Comparison of ENCODE assay signal across 12 mouse cellular contexts in the genomic region with DNA sequence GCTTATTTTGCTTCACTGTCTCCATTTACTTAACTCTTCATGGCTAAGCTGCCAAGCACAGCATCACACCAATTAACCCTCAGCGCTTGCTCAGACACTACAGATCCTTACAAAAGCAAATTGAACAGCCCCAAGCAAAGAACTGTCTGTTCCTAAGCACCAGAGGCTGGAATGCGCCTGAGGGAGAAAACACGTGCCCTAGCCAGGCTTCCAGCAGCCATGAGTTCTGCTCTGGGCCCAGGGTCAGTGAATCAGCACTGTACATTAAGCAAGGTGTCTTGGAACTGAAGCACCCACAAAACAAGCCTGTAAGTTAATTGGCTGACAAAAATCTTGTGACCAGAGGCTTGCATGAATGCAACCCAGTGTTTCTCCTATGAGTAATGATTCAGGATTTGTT. TPM values are rescaled to one million over a fixed set of nuclear protein-coding genes. Genes with fewer than 3 reads are reported as not detected.
DNase-seq lines count a peak whose midpoint lies in the region; ATAC-seq and TF ChIP-seq lines count a peak whose summit lies in the region.
"Had no signal": no experiment of that assay in that cellular context is flagged by ENCODE, and none has a peak within 500 bp of the region (broad histone marks: within the 10 kb centered on the region; RNA-seq: fewer than 3 reads in every experiment).

No protein-coding gene starts in this region.

- H3K9ac ChIP-seq in neural tube, embryonic 11.5 days (ENCODE audit: low read length), result no peak overlapping the region
- no peak overlapping the region for H3K9ac ChIP-seq in neural tube, embryonic 15.5 days (replicated peaks)
- no peak overlapping the region for H3K9ac ChIP-seq in hindbrain, embryonic 16.5 days (ENCODE audit: low read depth, low read length)
- H3K9ac ChIP-seq in intestine, postnatal 0 days (ENCODE audit: low read depth, low read length), result no peak overlapping the region

- no peak overlapping the region for H3K4me2 ChIP-seq in neural tube, embryonic 11.5 days (ENCODE audit: low read depth)
- no peak overlapping the region for H3K4me2 ChIP-seq in neural tube, embryonic 15.5 days
- no peak overlapping the region for H3K4me2 ChIP-seq in hindbrain, embryonic 16.5 days (ENCODE audit: low read length)
- no peak overlapping the region for H3K4me2 ChIP-seq in intestine, postnatal 0 days (replicated peaks; ENCODE audit: low read depth)

- no peak overlapping the region for H3K4me3 ChIP-seq in neural tube, embryonic 11.5 days (ENCODE audit: low read depth, low read length)
- no peak overlapping the region for H3K4me3 ChIP-seq in neural tube, embryonic 15.5 days (replicated peaks)
- H3K4me3 ChIP-seq in hindbrain, embryonic 16.5 days (ENCODE audit: low read length), result no peak overlapping the region
- H3K4me3 ChIP-seq in intestine, postnatal 0 days (ENCODE audit: low read depth, low read length), result no peak overlapping the region

- 0 out of 2 replicates have a peak, but pooled peaks cover 3% of the 10 kb centered on the region for H3K4me1 ChIP-seq in neural tube, embryonic 11.5 days (ENCODE audit: control insufficient read depth, insufficient read depth, low read length)
- peaks cover 11% of the 10 kb centered on the region for H3K4me1 ChIP-seq in neural tube, embryonic 15.5 days
- no peaks in the 10 kb centered on the region; the same call in 1 of the 2 replicates for H3K4me1 ChIP-seq in hindbrain, embryonic 16.5 days (ENCODE audit: control insufficient read depth, insufficient read depth, low read depth, low read length)
- H3K4me1 ChIP-seq in intestine, postnatal 0 days (replicated peaks; ENCODE audit: control insufficient read depth, insufficient read depth, low read length), result 0 out of 2 replicates have a peak, but pooled peaks cover 4% of the 10 kb centered on the region

- no peak overlapping the region for H3K27ac ChIP-seq in neural tube, embryonic 11.5 days (ENCODE audit: low read depth, low read length)
- H3K27ac ChIP-seq in neural tube, embryonic 15.5 days (replicated peaks), result no peak overlapping the region
- no peak overlapping the region for H3K27ac ChIP-seq in hindbrain, embryonic 16.5 days (ENCODE audit: low read depth, low read length)
- H3K27ac ChIP-seq in intestine, postnatal 0 days (ENCODE audit: low read depth, low read length), result no peak overlapping the region

- no peaks in the 10 kb centered on the region for H3K9me3 ChIP-seq in neural tube, embryonic 11.5 days (ENCODE audit: control insufficient read depth, low read length)
- no peaks in the 10 kb centered on the region for H3K9me3 ChIP-seq in neural tube, embryonic 15.5 days (replicated peaks)
- no peaks in the 10 kb centered on the region for H3K9me3 ChIP-seq in hindbrain, embryonic 16.5 days (ENCODE audit: control insufficient read depth, low read length)
- no peaks in the 10 kb centered on the region for H3K9me3 ChIP-seq in intestine, postnatal 0 days (ENCODE audit: control insufficient read depth)

- 15% methylated on average over 3 of the region's 3 CpGs for WGBS in neural tube, embryonic 11.5 days
- 15% methylated on average over 3 of the region's 3 CpGs for whole genome bisulfite sequencing in neural tube, embryonic 15.5 days
- WGBS in hindbrain, embryonic 16.5 days, result 21% methylated on average over 3 of the region's 3 CpGs
- WGBS in intestine, postnatal 0 days, result 75% methylated on average over 3 of the region's 3 CpGs

- no peaks in the 10 kb centered on the region for H3K36me3 ChIP-seq in neural tube, embryonic 11.5 days (ENCODE audit: control insufficient read depth, insufficient read depth, low read length)
- H3K36me3 ChIP-seq in neural tube, embryonic 15.5 days, result no peaks in the 10 kb centered on the region
- no peaks in the 10 kb centered on the region for H3K36me3 ChIP-seq in hindbrain, embryonic 16.5 days (ENCODE audit: control insufficient read depth, insufficient read depth, low read length)
- H3K36me3 ChIP-seq in intestine, postnatal 0 days (ENCODE audit: control insufficient read depth, insufficient read depth), result no peaks in the 10 kb centered on the region

- no peak for TF ChIP-seq CTCF in intestine, postnatal 0 days (IDR thresholded peaks at IDR 0.05; ENCODE audit: low read depth)

- peak; percentile 67; the same call in 1 of the 2 replicates for ATAC-seq in neural tube, embryonic 11.5 days (ENCODE audit: insufficient read depth, low FRiP score, low TSS enrichment)
- no peak for ATAC-seq in neural tube, embryonic 15.5 days (ENCODE audit: low FRiP score)
- ATAC-seq in hindbrain, embryonic 16.5 days, result peak; percentile 83
- ATAC-seq in activated CD4-positive, CD25-positive, alpha-beta regulatory T cell, adult 4 months, result no peak
- no peak for ATAC-seq in intestine, postnatal 0 days

- peak; percentile 58 for DNase-seq in neural tube, embryonic 11.5 days (ENCODE audit: low spot score)
- peak; percentile 90 for DNase-seq in fibroblast of lung, adult 2 months (ENCODE audit: low read depth)
- no peak for DNase-seq in gastrocnemius, postnatal 10 days
- no peak for DNase-seq in heart, adult 11 months
- DNase-seq: cerebellum, postnatal 25 days; kidney, adult 11 months; layer of hippocampus, adult 9-11 months; lung, postnatal 10 days had no signal

- H3K27me3 ChIP-seq in neural tube, embryonic 11.5 days (ENCODE audit: control insufficient read depth, insufficient read depth, low read length), result no peaks in the 10 kb centered on the region
- peaks cover 5% of the 10 kb centered on the region; the same call in 1 of the 2 replicates for H3K27me3 ChIP-seq in neural tube, embryonic 15.5 days (replicated peaks)
- no peaks in the 10 kb centered on the region for H3K27me3 ChIP-seq in hindbrain, embryonic 16.5 days (replicated peaks; ENCODE audit: control insufficient read depth, insufficient read depth, low read length)
- H3K27me3 ChIP-seq in intestine, postnatal 0 days (replicated peaks; ENCODE audit: control insufficient read depth, insufficient read depth, low read length), result no peaks in the 10 kb centered on the region

RNA-seq across cellular contexts. Expression of a gene that starts 18.5 kb away (rescaled TPM):
- 1.9 TPM in 2 replicates for polyA plus RNA-seq in neural tube, embryonic 11.5 days (2014; fragmentation: Nextera tagmentation; extraction: Ambion mirVana)
- 0.89 and 0.93 TPM in 2 replicates for polyA plus RNA-seq in neural tube, embryonic 15.5 days (2015; fragmentation: Nextera tagmentation; extraction: Ambion mirVana)
- polyA plus RNA-seq in hindbrain, embryonic 16.5 days (2015; fragmentation: Nextera tagmentation; extraction: Ambion mirVana), result 0.81 and 1.5 TPM in 2 replicates
- total RNA-seq in gastrocnemius, postnatal 10 days (2021), result 10 to 100 TPM; 13.2 to 14.5 TPM
- polyA plus RNA-seq in activated CD4-positive, CD25-positive, alpha-beta regulatory T cell, adult 4 months (2017; shearing (Covaris generic)), result not detected
- 1.4 and 1.5 TPM in 2 replicates for polyA plus RNA-seq in intestine, postnatal 0 days (2015; fragmentation: Nextera tagmentation; extraction: Ambion mirVana)

Comparison
In these comparisons a context has a peak if more than half of its experiments do, and no peak if none do; other contexts are left out.
1. ATAC-seq: peak in neural tube, embryonic 11.5 days (single experiment) and hindbrain, embryonic 16.5 days (single experiment); none in neural tube, embryonic 15.5 days (single experiment), activated CD4-positive, CD25-positive, alpha-beta regulatory T cell, adult 4 months (single experiment) and intestine, postnatal 0 days (single experiment).
2. DNase-seq: peak in neural tube, embryonic 11.5 days (single experiment) and fibroblast of lung, adult 2 months (single experiment); none in gastrocnemius, postnatal 10 days (single experiment) and heart, adult 11 months (single experiment).